Mouse (Mus musculus) adrenal gland, postnatal 10 days (tissue): Measurements from ENCODE around the gene Itpkb. TPM values are rescaled to one million over a fixed set of nuclear protein-coding genes. Genes with fewer than 3 reads are reported as not detected.
"Not testable (repeated sequence)": the region's sequence is repeated elsewhere in the genome, so short reads cannot be mapped to it uniquely, and the experiment has no call there.

Experiments
- DNase-seq: peaks from one replicate; pipeline ENCODE4 v3.0.0; 2021; ENCODE audit warnings: mixed read lengths
- total RNA-seq, 2 experiments: library from RNA; stranded (reverse); gene quantifications; 2 replicates each; pipeline ENCODE4 v1.2.3; 2021

The Itpkb gene
- total RNA-seq, 2 experiments from 2014 or later: 59.2 to 73.0 TPM

DNA sequence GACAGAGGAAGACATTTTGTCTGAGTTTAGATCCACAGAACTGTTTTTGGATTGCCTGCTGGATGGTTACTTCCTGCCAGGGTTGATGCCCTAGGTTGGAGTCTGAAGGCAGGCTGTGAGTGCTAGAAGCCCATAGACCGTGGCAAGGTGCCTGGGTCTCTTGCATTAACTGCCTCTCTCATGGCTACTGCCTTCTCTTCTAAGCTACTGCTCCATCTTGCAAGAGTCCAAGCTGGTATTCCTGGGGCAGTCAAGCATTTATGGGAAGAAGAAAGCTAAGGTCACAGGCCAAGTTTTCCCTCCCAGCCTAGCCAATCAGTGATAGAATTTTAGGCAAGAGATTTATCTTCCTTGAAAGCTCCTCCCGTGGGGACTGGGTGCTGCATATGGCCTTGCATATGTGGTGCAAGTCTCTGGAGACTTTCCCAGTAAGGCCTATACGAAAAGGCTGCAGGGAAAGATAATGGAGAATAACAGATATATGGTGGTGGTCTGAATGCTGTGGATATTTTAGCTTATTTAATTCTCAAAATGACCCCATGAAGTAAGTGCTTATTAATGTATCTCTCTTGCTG, 36.8 kb downstream of the Itpkb start:
- DNase-seq: no peak

DNA sequence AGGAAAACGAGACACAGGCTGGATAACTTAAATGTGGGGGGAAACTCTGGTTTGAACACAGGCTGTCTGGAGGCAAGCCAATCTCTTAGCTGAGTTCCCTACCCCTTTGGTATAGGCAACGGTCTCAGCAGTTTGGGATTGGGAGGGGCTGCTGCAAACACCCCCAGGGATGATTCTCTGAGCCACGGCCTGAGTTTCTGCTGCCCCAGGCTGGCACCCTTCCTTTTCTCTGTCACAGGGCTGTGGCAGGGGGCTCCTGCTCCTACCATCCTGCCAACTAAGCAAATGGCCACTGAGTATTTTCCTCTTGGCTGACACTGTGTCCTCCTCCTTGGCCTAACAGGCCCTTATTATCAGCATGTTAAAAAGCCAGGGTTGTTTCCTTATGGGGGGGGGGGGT, 37.3 kb downstream of the Itpkb start:
- DNase-seq: no peak

DNA sequence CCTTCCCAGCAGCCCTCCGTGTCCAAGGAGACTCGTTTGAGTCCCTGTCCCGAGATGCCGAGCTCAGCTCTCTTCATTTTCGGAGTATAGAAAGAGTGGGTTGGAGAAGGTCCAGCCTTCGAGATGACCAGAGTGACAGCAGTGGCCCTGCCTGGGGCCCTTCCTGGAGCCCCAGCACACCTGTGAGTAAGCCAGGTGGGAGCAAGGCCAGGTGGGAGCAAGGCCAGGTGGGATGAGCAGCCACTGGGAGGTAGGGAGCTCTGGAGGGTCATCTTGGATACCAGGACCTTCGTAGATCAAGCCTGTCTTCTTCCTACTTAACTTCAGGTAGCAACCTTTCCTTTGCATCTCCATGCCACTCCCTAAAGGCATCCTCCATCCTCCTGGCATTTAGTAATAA, 37.8 kb downstream of the Itpkb start:
- no peak for DNase-seq

- DNase-seq: no peak
These were observed 38.4 kb downstream of the Itpkb start for GRCm38 (mm10) chr1:180368646-180369045.

GRCm38 (mm10) chr1:180370858-180371652, 40.8 kb downstream of the Itpkb start:
- no peak for DNase-seq

DNA sequence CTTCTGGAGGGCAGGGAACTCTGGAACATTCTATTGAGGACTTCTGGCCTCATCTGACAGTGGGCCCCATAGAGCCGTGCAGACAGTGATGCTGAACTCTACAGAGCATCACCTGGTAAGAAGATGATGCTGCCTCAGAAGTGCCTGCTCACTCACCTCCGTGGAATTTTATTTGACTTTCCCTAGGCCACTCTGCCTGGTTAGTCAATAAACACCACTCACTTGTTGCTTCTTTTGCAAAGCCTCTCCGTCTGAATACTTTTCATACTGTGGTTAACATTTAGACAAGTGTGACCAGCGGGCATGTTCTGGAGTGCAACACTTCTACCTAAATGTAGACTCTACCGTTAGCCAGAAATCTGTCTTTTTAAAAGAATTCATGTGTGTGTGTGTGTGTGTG, 42.0 kb downstream of the Itpkb start:
- not testable (repeated sequence) for DNase-seq

GRCm38 (mm10) chr1:180376598-180376997, 46.3 kb downstream of the Itpkb start:
- DNase-seq: no peak

DNA sequence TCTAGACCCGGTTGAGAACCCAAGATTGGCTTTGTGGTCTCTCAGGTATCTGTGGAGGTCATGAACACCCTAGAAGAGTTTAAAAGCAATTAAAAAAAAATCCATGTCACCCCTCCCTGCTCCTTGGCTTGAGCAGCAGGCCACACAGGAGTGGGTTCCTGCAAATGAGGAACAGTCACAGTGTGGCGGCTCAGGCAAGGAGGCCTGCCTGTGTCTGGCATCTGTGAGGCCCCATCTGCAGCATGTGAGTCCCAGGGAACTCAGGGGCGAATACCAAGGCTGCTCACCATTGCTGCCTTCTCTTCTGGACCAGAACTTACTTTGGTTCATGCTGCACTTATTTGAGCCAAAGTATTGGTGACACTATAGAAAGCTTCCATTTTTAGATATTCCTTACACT, 49.3 kb downstream of the Itpkb start:
- no peak for DNase-seq

DNA sequence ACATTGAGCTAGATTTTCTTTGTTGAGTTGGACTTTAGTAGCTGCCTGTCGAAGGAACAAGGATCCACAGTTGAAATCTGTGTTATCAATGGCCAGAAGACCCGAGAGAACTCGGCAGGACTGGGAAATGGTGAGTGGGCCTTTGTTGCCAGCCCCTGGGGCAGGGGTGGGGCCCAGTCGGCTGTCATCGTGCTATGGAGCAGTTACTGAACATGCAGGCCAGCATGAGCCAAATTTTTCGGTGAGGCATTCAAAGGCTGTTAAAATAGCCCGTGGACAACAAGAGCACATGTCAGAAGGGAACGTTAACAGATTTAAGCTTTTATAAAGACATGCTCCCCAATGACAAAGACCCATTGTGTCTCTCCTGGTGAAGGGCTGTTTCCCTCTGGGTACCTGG, 52.1 kb downstream of the Itpkb start:
- no peak for DNase-seq

DNA sequence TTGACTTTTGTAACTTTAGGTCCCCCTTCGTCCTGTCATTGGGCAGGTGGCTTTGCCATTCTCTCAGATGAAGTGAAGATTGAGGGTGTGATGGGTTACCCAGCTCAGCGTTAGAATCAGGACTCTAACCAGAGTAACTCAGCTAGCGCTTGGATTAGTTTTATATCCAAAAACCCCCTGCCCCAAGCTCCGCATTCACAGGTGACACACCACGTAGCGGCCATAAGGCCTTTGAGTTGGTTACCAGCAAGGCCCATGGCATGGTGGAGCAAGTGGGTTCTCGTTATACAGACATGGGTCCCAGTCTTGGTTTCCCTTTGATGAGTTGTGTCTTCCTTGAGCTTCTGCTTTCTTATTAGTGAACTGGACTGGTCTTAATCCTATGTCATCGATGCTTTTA, 53.6 kb downstream of the Itpkb start:
- DNase-seq: no peak

GRCm38 (mm10) chr1:180384486-180384885, 54.2 kb downstream of the Itpkb start:
- DNase-seq: no peak

GRCm38 (mm10) chr1:180385308-180385707, 55.0 kb downstream of the Itpkb start:
- DNase-seq: no peak

DNA sequence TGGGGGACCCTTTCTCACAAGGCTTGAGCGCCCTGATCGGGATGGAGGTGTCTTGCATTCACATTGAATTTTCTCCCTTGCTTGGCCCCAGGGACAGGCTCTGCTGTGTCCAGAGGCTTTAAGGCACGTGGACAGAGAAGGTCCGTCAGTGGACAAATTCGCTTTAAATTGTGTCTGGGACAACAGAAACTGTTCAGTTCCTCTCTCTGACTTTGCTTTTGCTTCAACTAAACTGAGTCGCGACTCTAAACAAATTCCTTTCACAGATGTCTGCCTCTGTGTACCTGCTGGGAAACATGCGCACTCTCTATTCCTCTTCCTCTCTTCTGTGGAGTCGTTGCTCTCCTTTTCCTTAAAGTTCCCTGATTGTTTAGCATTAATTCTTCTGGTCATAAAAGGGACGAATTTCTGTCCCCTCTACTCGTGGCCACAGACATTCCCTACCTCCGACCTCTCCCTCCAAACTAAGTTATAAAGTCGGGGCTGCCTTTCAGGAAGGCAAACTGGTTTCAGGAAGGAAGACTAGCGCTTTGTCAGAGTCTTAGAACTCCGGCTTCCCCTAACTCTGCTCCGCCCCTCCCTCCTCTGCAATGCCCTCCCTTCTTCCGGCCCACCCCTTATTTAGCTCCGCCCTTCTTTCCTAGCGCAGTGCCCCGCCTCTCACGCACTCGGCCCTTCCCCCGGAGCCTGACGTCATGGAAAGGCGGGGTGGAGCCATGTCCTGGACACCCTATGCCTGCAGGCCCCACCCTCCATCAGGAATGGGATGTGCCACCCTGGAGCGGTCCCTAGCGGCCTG, 56.9 kb downstream of the Itpkb start:
- DNase-seq: peak; percentile 100

- no peak for DNase-seq
These were observed 57.6 kb downstream of the Itpkb start for GRCm38 (mm10) chr1:180387750-180388480.

GRCm38 (mm10) chr1:180388481-180388880, 58.2 kb downstream of the Itpkb start:
- no peak for DNase-seq

DNA sequence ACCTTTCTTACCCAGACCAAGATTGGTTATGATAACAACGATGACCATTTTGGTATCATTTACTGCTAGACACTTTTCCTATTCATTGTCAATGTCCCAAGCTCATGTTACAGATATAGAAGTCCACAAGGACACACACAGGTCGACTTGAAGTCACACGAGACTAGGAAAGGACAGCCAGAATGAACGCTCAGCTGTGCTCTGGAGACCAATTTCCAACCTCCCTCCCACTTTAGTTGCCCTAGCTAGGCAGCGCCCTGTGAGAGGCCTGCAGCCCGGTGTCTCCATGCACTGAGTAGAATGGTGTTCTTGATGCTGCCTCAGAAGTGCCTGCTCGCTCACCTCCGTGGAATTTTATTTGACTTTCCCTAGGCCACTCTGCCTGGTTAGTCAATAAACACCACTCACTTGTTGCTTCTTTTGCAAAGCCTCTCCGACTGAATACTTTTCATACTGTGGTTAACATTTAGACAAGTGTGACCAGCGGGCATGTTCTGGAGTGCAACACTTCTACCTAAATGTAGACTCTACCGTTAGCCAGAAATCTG, 59.0 kb downstream of the Itpkb start:
- not testable (repeated sequence) for DNase-seq

- peak; percentile 74 for DNase-seq
These were observed 60.0 kb downstream of the Itpkb start for GRCm38 (mm10) chr1:180390321-180390731.

DNA sequence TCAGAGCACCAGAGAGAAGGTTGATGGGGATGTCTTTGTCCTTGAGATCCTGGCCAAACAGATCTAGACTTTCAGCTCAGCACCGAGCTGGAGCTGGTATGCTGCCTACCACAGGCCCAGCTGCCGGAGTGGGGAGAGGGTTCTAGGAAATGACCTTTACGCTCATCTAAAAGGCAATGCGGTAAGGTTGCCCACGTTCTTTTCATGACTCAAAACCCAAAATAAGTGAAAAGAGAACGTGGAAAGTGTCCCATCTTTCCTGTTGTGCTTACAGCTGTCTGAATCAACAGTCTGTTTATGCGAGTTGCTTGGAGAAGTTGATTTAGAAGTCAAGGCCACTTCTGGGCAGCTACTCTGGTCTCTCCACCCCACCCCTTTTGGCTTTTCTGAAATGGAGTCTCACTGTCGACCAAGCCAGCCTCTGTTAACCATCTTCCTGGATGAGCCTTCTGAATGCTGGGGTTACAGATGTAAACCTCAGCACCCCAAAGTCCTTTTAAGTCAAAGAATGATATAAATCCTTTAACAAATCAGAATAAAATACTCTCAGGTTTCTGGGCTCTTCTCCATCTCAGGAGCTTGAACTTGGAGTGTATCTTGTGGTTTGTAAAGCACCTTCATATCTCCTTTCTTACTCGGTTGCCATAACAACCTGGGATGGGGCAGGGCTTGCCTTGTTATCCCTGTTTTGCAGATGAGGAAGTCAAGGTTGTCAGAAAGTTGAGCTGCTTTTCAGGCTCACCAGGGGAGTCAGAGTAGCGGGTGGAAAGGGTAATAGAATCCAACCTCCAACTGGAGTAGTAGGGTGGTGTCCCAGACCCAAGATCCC, 60.7 kb downstream of the Itpkb start:
- DNase-seq: no peak

GRCm38 (mm10) chr1:180391575-180391945, 61.3 kb downstream of the Itpkb start:
- DNase-seq: no peak

GRCm38 (mm10) chr1:180392137-180392798, 62.0 kb downstream of the Itpkb start:
- no peak for DNase-seq
